Mouse (Mus musculus) heart, postnatal 0 days (tissue): ENCODE results near the gene Intu. TPM values are rescaled to one million over a fixed set of nuclear protein-coding genes. Genes with fewer than 3 reads are reported as not detected.

Experiments
- ATAC-seq: fragments of 200-750 bp; cut with Nextera tagmentation; 2 replicates; pipeline ENCODE4 v1.8.0; 2017; ENCODE audit warnings: low read depth, moderate number of reproducible peaks, moderate library complexity; ENCODE audit not compliant: insufficient read depth
- DNase-seq: peaks from one replicate; pipeline ENCODE4 v3.0.0-alpha.2; 2016; ENCODE audit warnings: low spot score
- H3K27ac ChIP-seq: fragments of 300-500 bp; sonication (generic); 2 replicates; pipeline ENCODE4 v1.5.1; 2014; ENCODE audit warnings: low read depth, mild to moderate bottlenecking
- H3K27me3 ChIP-seq: fragments of 300-500 bp; sonication (generic); 2 replicates; pipeline ENCODE4 v1.6.1; 2014; ENCODE audit warnings: low read length, mixed read lengths; ENCODE audit not compliant: control insufficient read depth, insufficient read depth
- H3K36me3 ChIP-seq: fragments of 300-500 bp; sonication (generic); replicated peaks from 2 replicates; pipeline ENCODE4 v1.6.1; 2014; ENCODE audit warnings: low read length, mixed read lengths; ENCODE audit not compliant: control insufficient read depth, insufficient read depth
- H3K4me1 ChIP-seq: fragments of 300-500 bp; sonication (generic); 2 replicates; pipeline ENCODE4 v1.6.1; 2014; ENCODE audit warnings: antibody characterized with exemption; ENCODE audit not compliant: control insufficient read depth, insufficient read depth
- H3K4me2 ChIP-seq: fragments of 300-500 bp; sonication (generic); 2 replicates; pipeline ENCODE4 v1.6.1; 2014; ENCODE audit warnings: low read depth, mild to moderate bottlenecking, low read length, moderate library complexity
- H3K4me3 ChIP-seq: fragments of 300-500 bp; sonication (generic); 2 replicates; pipeline ENCODE4 v1.5.1; 2014; ENCODE audit warnings: low read depth, low read length
- H3K9ac ChIP-seq: fragments of 300-500 bp; sonication (generic); replicated peaks from 2 replicates; pipeline ENCODE4 v1.6.1; 2014; ENCODE audit warnings: low read depth, low read length, mixed read lengths
- H3K9me3 ChIP-seq: fragments of 300-500 bp; sonication (generic); replicated peaks from 2 replicates; pipeline ENCODE4 v1.6.1; 2016; ENCODE audit warnings: low read length; ENCODE audit not compliant: control insufficient read depth
- CTCF ChIP-seq: IDR thresholded peaks from 2 replicates; pipeline ENCODE4 v1.5.1; 2016; ENCODE audit warnings: antibody characterized with exemption, control low read depth, low read depth
- EP300 ChIP-seq: IDR thresholded peaks from 2 replicates; pipeline ENCODE4 v1.6.1; 2016; ENCODE audit warnings: antibody characterized with exemption, low read depth
- WGBS: fragments of 180-500 bp; shearing (Covaris S2); extraction: QIAGEN DNeasy Blood & Tissue Kit; methylation state at CpG from one replicate; pipeline ENCODE4 v1.1.7; 2014; 5-methylcytosine and 5-hydroxymethylcytosine counted together
- polyA plus RNA-seq: library from polyadenylated mRNA; unstranded; fragments of >200 nt; fragmentation: Nextera tagmentation; extraction: Ambion mirVana; gene quantifications from 2 replicates; pipeline ENCODE4 v1.2.1, GENCODE M21; 2015
- total RNA-seq: library from RNA; depleted of rRNA; stranded (reverse); fragments of >200 nt; gene quantifications from 2 replicates; pipeline ENCODE4 v1.2.3, GENCODE M21; 2014; ENCODE audit warnings: low replicate concordance

Gene Intu
- total and polyA plus RNA-seq, 2 experiments from 2014 or later: 2.7 to 5.8 TPM

DNA sequence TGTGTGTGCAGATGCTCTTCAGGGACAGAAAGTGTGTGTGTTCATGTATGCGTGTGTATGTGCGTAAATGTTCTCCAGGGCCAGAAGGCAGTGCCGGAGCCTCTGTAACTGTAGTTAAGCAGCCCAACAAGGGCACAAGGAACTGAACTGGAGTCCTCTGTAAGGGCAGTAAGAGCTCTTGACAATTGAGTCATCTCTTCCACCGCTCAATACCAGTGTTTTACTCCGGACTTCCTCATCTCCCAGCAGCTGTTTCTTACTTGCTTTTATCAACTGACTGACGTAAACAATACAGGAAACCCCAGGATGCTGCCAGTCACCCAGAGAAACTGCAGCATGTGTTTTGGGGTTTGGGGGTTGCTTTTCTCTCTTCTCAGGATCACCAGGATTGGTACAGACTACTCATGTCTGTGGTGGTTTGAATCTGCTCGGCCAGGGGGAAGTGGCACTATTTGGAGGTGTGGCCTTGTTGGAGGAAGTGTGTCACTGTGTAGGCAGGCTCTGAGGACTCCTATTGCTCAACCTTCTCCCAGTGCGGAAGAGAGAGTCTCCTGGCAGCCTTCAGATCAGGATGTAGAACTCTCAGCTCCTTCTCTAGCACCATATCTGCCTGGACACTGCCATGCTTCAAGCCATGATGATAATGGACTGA, 30.8 kb upstream of the Intu start:
- H3K27me3 ChIP-seq: no peaks in the 10 kb centered on the region
- no peaks in the 10 kb centered on the region for H3K9me3 ChIP-seq
- TF ChIP-seq EP300: no peak
- H3K9ac ChIP-seq: no peak overlapping the region
- DNase-seq (no peak), ATAC-seq (no peak)
- no peaks in the 10 kb centered on the region for H3K36me3 ChIP-seq
- no peak overlapping the region for H3K4me3 ChIP-seq
- H3K27ac ChIP-seq: no peak overlapping the region
- no peak overlapping the region for H3K4me2 ChIP-seq
- no peaks in the 10 kb centered on the region for H3K4me1 ChIP-seq
- WGBS: 80% methylated on average over 8 of the region's 8 CpGs

DNA sequence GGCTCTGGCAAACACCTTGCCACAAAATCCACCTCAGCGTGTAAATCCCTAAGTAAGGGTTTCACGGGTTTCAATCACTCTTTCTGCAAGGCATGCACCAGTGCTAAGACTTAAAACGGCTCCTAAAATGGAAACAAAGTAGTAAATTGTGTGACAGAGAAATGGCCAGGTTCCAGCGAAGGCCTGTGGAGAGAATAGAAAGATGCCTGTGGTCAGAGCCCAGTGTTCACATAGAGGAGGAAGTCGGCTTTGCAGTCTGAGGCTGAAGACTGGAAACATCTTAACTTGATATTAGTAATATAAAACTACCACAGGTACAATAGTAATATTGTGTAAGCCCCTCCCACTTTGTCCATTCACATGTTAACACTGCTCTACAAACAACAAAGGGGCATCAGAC, 26.7 kb upstream of the Intu start:
- no peak overlapping the region for H3K9ac ChIP-seq
- H3K9me3 ChIP-seq: no peaks in the 10 kb centered on the region
- TF ChIP-seq EP300 (no peak), CTCF (no peak)
- no peak overlapping the region for H3K4me3 ChIP-seq
- no peaks in the 10 kb centered on the region for H3K4me1 ChIP-seq
- no peak overlapping the region for H3K4me2 ChIP-seq
- H3K27ac ChIP-seq: no peak overlapping the region
- no peaks in the 10 kb centered on the region for H3K27me3 ChIP-seq
- no peaks in the 10 kb centered on the region for H3K36me3 ChIP-seq
- DNase-seq: no peak
- WGBS: 72% methylated on average over 5 of the region's 5 CpGs
- ATAC-seq: no peak

DNA sequence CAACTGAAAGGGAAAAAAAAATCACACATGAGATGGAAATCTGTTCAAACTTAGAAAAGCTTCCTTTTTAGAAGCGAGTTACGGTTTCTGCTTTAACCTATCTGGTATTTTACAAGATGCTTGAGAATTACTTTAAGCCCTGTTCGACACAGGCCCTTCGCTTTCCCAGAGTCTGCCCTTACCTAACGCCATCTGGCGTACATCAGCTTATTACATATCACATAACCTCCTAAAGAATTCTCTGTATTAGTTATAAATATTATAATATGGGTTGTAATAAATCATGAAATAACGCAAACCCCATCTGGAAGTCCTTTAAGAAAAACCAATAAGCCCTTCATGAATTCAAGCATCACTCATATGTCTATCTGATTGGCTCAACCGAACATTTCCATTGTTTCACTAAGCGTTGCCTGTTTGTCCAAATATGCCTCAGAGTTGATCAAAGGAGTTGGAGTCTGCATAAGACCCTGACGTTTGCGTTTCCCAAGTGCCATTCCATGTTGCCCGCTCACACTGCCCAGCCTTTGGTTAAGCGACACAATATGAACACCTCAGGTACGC, 25.6 kb upstream of the Intu start:
- Histone ChIP-seq H3K4me3 (no peak overlapping the region), H3K9ac (no peak overlapping the region), H3K9me3 (no peaks in the 10 kb centered on the region), H3K27ac (no peak overlapping the region), H3K27me3 (no peaks in the 10 kb centered on the region), H3K4me2 (no peak overlapping the region), H3K36me3 (no peaks in the 10 kb centered on the region), H3K4me1 (no peaks in the 10 kb centered on the region)
- ATAC-seq (no peak), DNase-seq (no peak)
- no peak for TF ChIP-seq CTCF
- no peak for TF ChIP-seq EP300
- WGBS: 86% methylated on average over 14 of the region's 14 CpGs

DNA sequence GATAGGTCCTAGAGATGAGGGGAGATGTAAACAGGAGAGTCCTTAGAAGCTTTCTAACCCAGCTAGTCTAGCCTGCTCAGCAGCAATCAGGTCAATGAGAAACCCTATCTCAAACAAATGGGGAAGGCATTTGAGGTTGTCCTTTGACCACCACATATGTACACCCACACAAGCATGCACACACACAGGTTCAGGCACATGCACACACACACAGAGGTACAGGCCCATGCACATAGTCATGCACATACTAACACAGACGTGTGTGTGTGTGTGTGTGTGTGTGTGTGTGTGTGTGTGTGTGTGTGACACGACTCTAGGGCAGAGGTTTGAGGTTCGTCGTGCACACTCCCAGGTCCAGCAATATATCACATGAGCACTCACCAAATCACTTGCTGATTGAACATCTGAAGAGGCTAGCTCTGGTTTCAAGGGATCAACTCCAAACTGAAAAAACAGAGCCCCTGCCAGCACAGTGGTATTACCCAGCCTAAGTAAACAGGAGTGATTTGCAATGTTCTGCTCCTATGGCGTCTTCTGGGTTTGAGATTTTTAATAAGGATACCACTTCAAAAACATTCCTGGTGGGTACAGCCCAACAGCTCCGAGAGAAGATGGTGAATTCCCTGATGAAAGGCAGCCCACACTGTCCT, 22.0 kb upstream of the Intu start:
- no peak for DNase-seq

DNA sequence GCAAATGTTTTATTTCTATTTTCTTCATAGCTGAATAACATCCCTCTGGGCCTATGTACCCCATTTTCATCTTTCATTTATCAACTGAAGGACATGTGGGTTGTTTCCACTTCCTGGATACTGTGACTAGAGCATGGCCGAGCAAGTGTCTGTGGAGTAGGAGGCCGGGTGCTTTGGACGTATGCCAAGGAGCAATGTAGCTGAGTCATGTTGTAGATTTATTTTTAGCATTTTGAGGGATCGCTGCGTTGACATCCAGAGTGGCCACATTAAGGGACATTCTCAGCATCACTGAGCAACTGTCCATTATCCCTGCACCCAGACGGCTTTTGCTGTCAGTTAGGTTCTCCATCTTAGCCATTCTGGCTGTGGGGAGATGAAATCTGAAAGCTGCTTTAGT, 20.5 kb upstream of the Intu start:
- no peak overlapping the region for H3K4me2 ChIP-seq
- TF ChIP-seq EP300 (no peak), CTCF (no peak)
- no peaks in the 10 kb centered on the region for H3K36me3 ChIP-seq
- no peaks in the 10 kb centered on the region for H3K27me3 ChIP-seq
- DNase-seq (peak; percentile 38), ATAC-seq (no peak)
- H3K4me3 ChIP-seq: no peak overlapping the region
- no peak overlapping the region for H3K27ac ChIP-seq
- no peaks in the 10 kb centered on the region for H3K9me3 ChIP-seq
- H3K9ac ChIP-seq: no peak overlapping the region
- 7% methylated on average over 6 of the region's 6 CpGs for WGBS
- H3K4me1 ChIP-seq: no peaks in the 10 kb centered on the region

More for the DNA sequence above, 22.0 kb upstream of the Intu start:
- Histone ChIP-seq H3K4me2 (no peak overlapping the region), H3K9ac (no peak overlapping the region), H3K36me3 (no peaks in the 10 kb centered on the region), H3K27me3 (no peaks in the 10 kb centered on the region), H3K4me3 (no peak overlapping the region), H3K27ac (no peak overlapping the region), H3K9me3 (no peaks in the 10 kb centered on the region), H3K4me1 (no peaks in the 10 kb centered on the region)
- TF ChIP-seq EP300: no peak
- no peak for TF ChIP-seq CTCF
- no peak for ATAC-seq
- WGBS: 76% methylated on average over 6 of the region's 6 CpGs
